Mouse (Mus musculus): Measurements from ENCODE around the gene Cdk14.

GRCm38 (mm10) chr5:5265401-5265841, 154.7 kb downstream of the Cdk14 start:
- no peak for TF ChIP-seq POLR2A (IDR thresholded peaks at IDR 0.05; ENCODE audit: insufficient read length, low read depth)
- no peak for TF ChIP-seq TCF12 (IDR thresholded peaks at IDR 0.05; ENCODE audit: insufficient read depth, poor library complexity, severe bottlenecking)
- TF ChIP-seq CEBPB (IDR thresholded peaks at IDR 0.05; ENCODE audit: insufficient read depth, poor library complexity, severe bottlenecking): no peak
- TF ChIP-seq E2F4 (IDR thresholded peaks at IDR 0.05; ENCODE audit: insufficient read depth): no peak
- TF ChIP-seq REST (IDR thresholded peaks at IDR 0.05; ENCODE audit: insufficient read depth, insufficient read length): no peak
- no peak for TF ChIP-seq POLR2AphosphoS2 (IDR thresholded peaks at IDR 0.05; ENCODE audit: insufficient read length, low read depth)
- no peak for TF ChIP-seq MYOG (IDR thresholded peaks at IDR 0.05; ENCODE audit: control insufficient read depth in 1 of 3, insufficient read depth in 1 of 3, insufficient read length in 2 of 3, low read depth in 2 of 3)
- TF ChIP-seq USF1 (IDR thresholded peaks at IDR 0.05; ENCODE audit: low read depth): no peak
- no peak for TF ChIP-seq TCF3 (IDR thresholded peaks at IDR 0.05; ENCODE audit: insufficient read length, low read depth)
- TF ChIP-seq MAX (IDR thresholded peaks at IDR 0.05; ENCODE audit: low read depth): no peak
- no peak for TF ChIP-seq SRF (IDR thresholded peaks at IDR 0.05; ENCODE audit: control insufficient read depth, insufficient read length, low read depth)
- TF ChIP-seq MYOD1 (IDR thresholded peaks at IDR 0.05; ENCODE audit: control insufficient read depth in 1 of 3, insufficient read length in 2 of 3, low read depth in 2 of 3): no peak
